Mouse (Mus musculus) heart, adult 2 months (tissue): ENCODE measurements around the gene Uggt1. TPM values are rescaled to one million over a fixed set of nuclear protein-coding genes. Genes with fewer than 3 reads are reported as not detected.

Source experiments
- DNase-seq, 2 experiments: peaks; one replicate each; pipeline ENCODE4 v3.0.0; 2021
- H3K27ac ChIP-seq: fragments of 200-600 bp; 2 replicates; pipeline ENCODE4 v1.8.1; 2022
- H3K27me3 ChIP-seq: fragments of 200-500 bp; 2 replicates; pipeline ENCODE4 v1.6.1; 2012; ENCODE audit warnings: mild to moderate bottlenecking, low read length, inconsistent platforms, mixed read lengths; ENCODE audit not compliant: control insufficient read depth, insufficient read depth
- H3K36me3 ChIP-seq: fragments of 200-500 bp; 2 replicates; pipeline ENCODE4 v1.6.1; 2012; ENCODE audit warnings: low read length, inconsistent platforms; ENCODE audit not compliant: control insufficient read depth, insufficient read depth
- H3K4me1 ChIP-seq: fragments of 200-500 bp; 2 replicates; pipeline ENCODE4 v1.6.1; 2011; ENCODE audit warnings: low read length; ENCODE audit not compliant: control insufficient read depth, insufficient read depth
- H3K4me3 ChIP-seq: fragments of 200-600 bp; 2 replicates; pipeline ENCODE4 v1.8.1; 2022
- H3K79me2 ChIP-seq: fragments of 200-500 bp; replicated peaks from 2 replicates; pipeline ENCODE4 v1.6.1; 2012; ENCODE audit warnings: mild to moderate bottlenecking, inconsistent platforms, low read length, moderate library complexity, mixed read lengths; ENCODE audit not compliant: control insufficient read depth, insufficient read depth
- H3K9ac ChIP-seq: fragments of 200-500 bp; 2 replicates; pipeline ENCODE4 v1.6.1; 2012; ENCODE audit warnings: low read depth, mild to moderate bottlenecking, control low read depth, inconsistent platforms, low read length, mixed read lengths
- CTCF ChIP-seq: fragments of 200-600 bp; IDR thresholded peaks from 2 replicates; pipeline ENCODE4 v1.8.1; 2022; ENCODE audit warnings: antibody characterized with exemption, mild to moderate bottlenecking, moderate library complexity
- EP300 ChIP-seq: fragments of 200-500 bp; IDR thresholded peaks from 2 replicates; pipeline ENCODE4 v1.6.1; 2011; ENCODE audit warnings: low read depth, low read length, control low read depth; ENCODE audit not compliant: insufficient read depth
- POLR2A ChIP-seq: fragments of 200-500 bp; IDR thresholded peaks from 2 replicates; pipeline ENCODE4 v1.6.1; 2011; ENCODE audit warnings: mild to moderate bottlenecking, low read depth, low read length, control low read depth; ENCODE audit not compliant: insufficient read depth
- WGBS: fragments of 180-500 bp; shearing (Covaris S2); methylation state at CpG from one replicate; pipeline ENCODE4 v1.1.7; 2018; 5-methylcytosine and 5-hydroxymethylcytosine counted together
- intact Hi-C: fragments of 180-260 bp; cut with DNase I; formaldehyde crosslinking; loops from one replicate; pipeline ENCODE4 v1.15.1; 2025
- polyA plus RNA-seq: library from polyadenylated mRNA; depleted of rRNA; stranded (reverse); fragments of >200 nt; gene quantifications from 2 replicates; pipeline ENCODE4 v1.2.3, GENCODE M21; 2012
- total RNA-seq, 2 experiments: library from RNA; stranded (reverse); gene quantifications; 2 replicates each; pipeline ENCODE4 v1.2.3; 2021

Uggt1 gene
- total and polyA plus RNA-seq, 3 experiments = 7.3 to 29.8 (median 28.4) TPM

GRCm38 (mm10) chr1:36160246-36160645 is 84.3 kb downstream of the Uggt1 start:
- Histone ChIP-seq H3K79me2 (no peaks in the 10 kb centered on the region), H3K27me3 (no peaks in the 10 kb centered on the region), H3K9ac (no peak overlapping the region), H3K36me3 (no peaks in the 10 kb centered on the region), H3K27ac (no peak overlapping the region), H3K4me3 (no peak overlapping the region), H3K4me1 (peaks cover 1% of the 10 kb centered on the region)
- WGBS = 46% methylated on average over 8 of the region's 8 CpGs
- TF ChIP-seq POLR2A (no peak), CTCF (no peak), EP300 (no peak)
- no peak for DNase-seq
- intact Hi-C loops = no loop called here

- Histone ChIP-seq H3K79me2 (no peaks in the 10 kb centered on the region), H3K36me3 (no peaks in the 10 kb centered on the region), H3K4me1 (no peaks in the 10 kb centered on the region), H3K4me3 (no peak overlapping the region), H3K9ac (no peak overlapping the region), H3K27ac (no peak overlapping the region), H3K27me3 (no peaks in the 10 kb centered on the region)
- DNase-seq = peak in 1 of 2 experiments; percentile 23
- WGBS = 53% methylated on average over 1 of the region's 1 CpGs
- TF ChIP-seq CTCF (peak; percentile 69), POLR2A (no peak)
- intact Hi-C loops = loop anchor here (5.0 kb wide), 1 partner anchor 128 kb away; no protein-coding TSS in a partner anchor
Observed at GRCm38 (mm10) chr1:36149411-36149810, 95.1 kb downstream of the Uggt1 start.

GRCm38 (mm10) chr1:36148809-36149208 is 95.7 kb downstream of the Uggt1 start:
- H3K4me3 ChIP-seq = no peak overlapping the region
- 54% methylated on average over 2 of the region's 2 CpGs for WGBS
- H3K79me2 ChIP-seq = no peaks in the 10 kb centered on the region
- intact Hi-C loops = loop anchor here (5.0 kb wide), 1 partner anchor 128 kb away; no protein-coding TSS in a partner anchor
- no peaks in the 10 kb centered on the region for H3K4me1 ChIP-seq
- TF ChIP-seq EP300 (no peak), CTCF (no peak), POLR2A (no peak)
- no peak overlapping the region for H3K27ac ChIP-seq
- H3K27me3 ChIP-seq = no peaks in the 10 kb centered on the region
- H3K9ac ChIP-seq = no peak overlapping the region
- DNase-seq = no peak
- H3K36me3 ChIP-seq = no peaks in the 10 kb centered on the region

- 0% methylated on average over 1 of the region's 1 CpGs for WGBS
- no peak overlapping the region for H3K4me3 ChIP-seq
- H3K4me1 ChIP-seq = no peaks in the 10 kb centered on the region
- no peaks in the 10 kb centered on the region for H3K79me2 ChIP-seq
- intact Hi-C loops = loop anchor here (2.0 to 5.0 kb wide), 2 partner anchors 110 to 132 kb away; no protein-coding TSS in a partner anchor
- H3K27ac ChIP-seq = no peak overlapping the region
- DNase-seq = peak in 1 of 2 experiments; percentile 29
- H3K9ac ChIP-seq = no peak overlapping the region
- TF ChIP-seq POLR2A = no peak
- no peak for TF ChIP-seq EP300
- peak; percentile 77 for TF ChIP-seq CTCF
- H3K27me3 ChIP-seq = no peaks in the 10 kb centered on the region
- no peaks in the 10 kb centered on the region for H3K36me3 ChIP-seq
Observed at GRCm38 (mm10) chr1:36145050-36145449, 99.5 kb downstream of the Uggt1 start.

- WGBS = 90% methylated on average over 15 of the region's 15 CpGs
- intact Hi-C loops = no loop called here
- Histone ChIP-seq H3K27me3 (no peaks in the 10 kb centered on the region), H3K79me2 (no peaks in the 10 kb centered on the region), H3K27ac (no peak overlapping the region), H3K4me3 (no peak overlapping the region), H3K4me1 (no peaks in the 10 kb centered on the region), H3K9ac (no peak overlapping the region), H3K36me3 (no peaks in the 10 kb centered on the region)
- no peak for DNase-seq
- no peak for TF ChIP-seq CTCF
- no peak for TF ChIP-seq EP300
- no peak for TF ChIP-seq POLR2A
Observed at GRCm38 (mm10) chr1:36140311-36140710, 104.2 kb downstream of the Uggt1 start.

GRCm38 (mm10) chr1:36134584-36134983 is 109.9 kb downstream of the Uggt1 start:
- no peaks in the 10 kb centered on the region for H3K27me3 ChIP-seq
- no peaks in the 10 kb centered on the region for H3K79me2 ChIP-seq
- intact Hi-C loops = loop anchor here (2.0 to 5.0 kb wide), 2 partner anchors 66 to 297 kb away; partner anchors contain the start of gene Hs6st1
- H3K4me3 ChIP-seq = no peak overlapping the region
- H3K36me3 ChIP-seq = no peaks in the 10 kb centered on the region
- DNase-seq = peak; percentile 69 to 84
- TF ChIP-seq CTCF = peak; percentile 84
- peak; percentile 82; the same call in 1 of the 2 replicates for TF ChIP-seq EP300
- TF ChIP-seq POLR2A = no peak
- H3K9ac ChIP-seq = no peak overlapping the region
- WGBS = 3% methylated on average over 3 of the region's 3 CpGs
- H3K27ac ChIP-seq = no peak overlapping the region
- H3K4me1 ChIP-seq = peaks cover 3% of the 10 kb centered on the region
